Mouse (Mus musculus) embryonic facial prominence, embryonic 15.5 days (tissue): ENCODE results near the gene Sf3a2. TPM values are rescaled to one million over a fixed set of nuclear protein-coding genes. Genes with fewer than 3 reads are reported as not detected.

Experiments
- ATAC-seq: fragments of 200-750 bp; cut with Nextera tagmentation; 2 replicates; pipeline ENCODE4 v1.8.0; 2017; ENCODE audit warnings: low read depth, moderate TSS enrichment; ENCODE audit not compliant: insufficient number of reproducible peaks, low FRiP score, low TSS enrichment
- H3K27ac ChIP-seq: fragments of 300-500 bp; sonication (generic); replicated peaks from 2 replicates; pipeline ENCODE4 v1.5.1; 2015; ENCODE audit warnings: mild to moderate bottlenecking, inconsistent platforms
- H3K27me3 ChIP-seq: fragments of 300-500 bp; sonication (generic); 2 replicates; pipeline ENCODE4 v1.6.1; 2015; ENCODE audit warnings: inconsistent platforms
- H3K36me3 ChIP-seq: fragments of 300-500 bp; sonication (generic); 2 replicates; pipeline ENCODE4 v1.6.1; 2015; ENCODE audit warnings: mild to moderate bottlenecking, inconsistent platforms
- H3K4me1 ChIP-seq: fragments of 300-500 bp; sonication (generic); 2 replicates; pipeline ENCODE4 v1.6.1; 2015; ENCODE audit warnings: inconsistent platforms
- H3K4me2 ChIP-seq: fragments of 300-500 bp; sonication (generic); replicated peaks from 2 replicates; pipeline ENCODE4 v1.6.1; 2015; ENCODE audit warnings: mild to moderate bottlenecking, inconsistent platforms
- H3K4me3 ChIP-seq: fragments of 300-500 bp; sonication (generic); replicated peaks from 2 replicates; pipeline ENCODE4 v1.5.1; 2015; ENCODE audit warnings: mild to moderate bottlenecking, inconsistent platforms
- H3K9ac ChIP-seq: fragments of 300-500 bp; sonication (generic); 2 replicates; pipeline ENCODE4 v1.6.1; 2015; ENCODE audit warnings: inconsistent platforms
- H3K9me3 ChIP-seq: fragments of 300-500 bp; sonication (generic); replicated peaks from 2 replicates; pipeline ENCODE4 v1.6.1; 2016; ENCODE audit warnings: inconsistent platforms
- WGBS: fragments of 180-500 bp; shearing (Covaris S2); methylation state at CpG from one replicate; pipeline ENCODE4 v1.1.7; 2015; 5-methylcytosine and 5-hydroxymethylcytosine counted together
- polyA plus RNA-seq: library from polyadenylated mRNA; unstranded; fragments of >200 nt; fragmentation: Nextera tagmentation; extraction: Ambion mirVana; gene quantifications from 2 replicates; pipeline ENCODE4 v1.2.1, GENCODE M21; 2015

The Sf3a2 gene
- polyA plus RNA-seq, 1 experiment from 2014 or later, result 79.7 TPM

DNA sequence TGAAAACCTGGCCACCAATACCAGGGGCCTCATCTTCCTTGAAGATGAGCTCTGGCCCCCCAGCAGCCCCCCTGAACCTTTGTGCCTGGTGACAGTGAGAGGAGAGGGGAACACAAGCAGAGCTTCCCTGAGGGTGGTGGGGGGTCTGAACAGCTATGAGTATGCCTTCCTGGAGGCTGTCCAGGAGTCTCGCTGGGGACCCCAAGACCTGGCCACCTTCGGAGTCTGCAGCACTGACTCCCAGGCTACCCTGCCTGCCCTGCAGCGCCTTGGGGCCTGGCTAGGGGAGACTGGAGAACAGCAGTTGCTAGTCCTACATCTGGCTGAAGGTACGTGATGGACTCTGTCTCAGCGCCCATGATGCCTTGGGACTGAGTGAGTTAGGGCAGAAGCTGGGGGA, 7.3 kb downstream of the Sf3a2 start:
- WGBS, result 73% methylated on average over 5 of the region's 5 CpGs

DNA sequence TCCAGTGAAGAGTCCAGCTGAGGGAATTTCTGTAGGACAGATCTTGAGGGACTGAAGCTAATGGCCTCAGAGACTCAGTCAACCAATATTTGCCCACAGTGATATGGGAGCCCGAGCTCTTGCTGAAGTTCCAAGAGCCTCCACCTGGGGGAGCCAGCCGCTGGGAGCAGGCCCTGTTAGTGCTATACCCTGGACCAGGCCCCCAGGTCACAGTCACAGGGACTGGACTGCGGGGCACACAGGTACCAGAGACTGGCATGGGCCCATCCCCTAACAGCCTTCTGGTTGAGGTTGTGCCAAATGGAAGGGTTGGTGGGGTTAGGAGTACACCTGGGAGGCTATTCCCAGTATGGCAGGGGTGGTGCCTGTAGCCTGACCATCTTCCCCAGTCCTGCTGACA, 7.9 kb downstream of the Sf3a2 start:
- no peak overlapping the region for H3K4me2 ChIP-seq
- ATAC-seq, result peak; percentile 3; the same call in 1 of the 2 replicates
- peaks cover 45% of the 10 kb centered on the region for H3K36me3 ChIP-seq
- H3K9ac ChIP-seq, result no peak overlapping the region
- no peak overlapping the region for H3K27ac ChIP-seq
- H3K4me3 ChIP-seq, result no peak overlapping the region
- no peaks in the 10 kb centered on the region for H3K9me3 ChIP-seq
- WGBS, result 18% methylated on average over 3 of the region's 3 CpGs
- peaks cover 26% of the 10 kb centered on the region for H3K27me3 ChIP-seq
- H3K4me1 ChIP-seq, result peaks cover 44% of the 10 kb centered on the region

More for the DNA sequence above, 7.3 kb downstream of the Sf3a2 start:
- Histone ChIP-seq H3K4me3 (no peak overlapping the region), H3K27ac (no peak overlapping the region), H3K4me1 (peaks cover 47% of the 10 kb centered on the region), H3K9ac (no peak overlapping the region), H3K9me3 (no peaks in the 10 kb centered on the region), H3K36me3 (peaks cover 45% of the 10 kb centered on the region), H3K27me3 (peaks cover 21% of the 10 kb centered on the region), H3K4me2 (no peak overlapping the region)
- ATAC-seq, result no peak

DNA sequence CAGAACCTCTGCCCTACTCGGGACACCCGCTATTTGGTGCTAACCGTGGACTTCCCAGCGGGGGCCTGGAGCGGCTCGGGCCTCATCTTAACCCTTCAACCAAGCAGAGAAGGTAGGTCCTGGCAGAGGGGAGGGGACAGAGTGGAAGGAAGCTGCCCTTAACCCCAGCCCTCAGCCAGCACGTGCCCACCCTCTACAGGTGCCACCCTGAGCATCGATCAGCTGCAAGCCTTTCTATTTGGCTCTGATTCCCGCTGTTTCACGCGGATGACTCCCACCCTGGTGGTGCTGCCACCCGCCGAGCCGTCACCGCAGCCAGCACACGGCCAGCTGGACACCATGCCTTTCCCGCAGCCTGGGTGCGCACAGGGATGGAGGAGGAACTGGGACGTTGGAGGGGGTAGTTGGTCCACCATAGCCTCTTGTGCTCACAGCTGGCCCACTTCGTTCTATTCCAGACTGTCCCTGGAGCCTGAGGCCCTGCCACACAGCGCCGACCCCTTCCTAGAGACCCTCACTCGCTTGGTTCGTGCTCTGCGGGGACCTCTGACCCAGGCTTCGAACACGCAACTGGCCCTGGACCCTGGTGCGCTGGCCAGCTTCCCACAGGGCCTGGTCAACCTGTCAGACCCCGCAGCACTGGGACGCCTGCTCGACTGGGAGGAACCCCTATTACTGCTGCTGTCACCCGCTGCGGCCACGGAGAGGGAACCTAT, 8.5 kb downstream of the Sf3a2 start:
- Histone ChIP-seq H3K4me3 (peak overlapping the region; percentile 47), H3K27me3 (peaks cover 26% of the 10 kb centered on the region), H3K36me3 (peaks cover 39% of the 10 kb centered on the region), H3K4me2 (peak overlapping the region; percentile 92), H3K9ac (peak overlapping the region; percentile 37), H3K9me3 (no peaks in the 10 kb centered on the region), H3K4me1 (peaks cover 44% of the 10 kb centered on the region), H3K27ac (peak overlapping the region; percentile 86)
- WGBS, result 40% methylated on average over 34 of the region's 34 CpGs
- no peak for ATAC-seq

DNA sequence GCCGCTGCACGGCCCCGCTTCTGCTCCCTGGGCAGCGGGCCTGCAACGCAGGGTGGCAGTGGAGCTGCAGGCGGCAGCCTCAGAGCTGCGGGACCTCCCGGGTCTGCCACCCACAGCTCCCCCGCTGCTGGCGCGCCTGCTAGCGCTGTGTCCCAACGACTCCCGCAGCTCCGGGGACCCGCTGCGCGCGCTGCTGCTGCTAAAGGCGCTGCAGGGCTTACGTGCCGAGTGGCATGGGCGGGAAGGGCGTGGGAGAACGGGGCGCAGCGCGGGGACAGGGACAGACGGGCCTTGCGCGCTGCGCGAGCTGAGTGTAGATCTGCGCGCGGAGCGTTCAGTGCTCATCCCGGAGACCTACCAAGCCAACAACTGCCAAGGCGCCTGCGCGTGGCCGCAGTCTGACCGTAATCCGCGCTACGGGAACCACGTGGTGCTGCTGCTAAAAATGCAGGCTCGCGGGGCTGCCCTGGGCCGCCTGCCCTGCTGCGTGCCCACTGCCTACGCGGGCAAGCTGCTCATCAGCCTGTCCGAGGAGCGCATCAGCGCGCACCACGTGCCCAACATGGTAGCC, 9.1 kb downstream of the Sf3a2 start:
- H3K4me1 ChIP-seq, result peaks cover 44% of the 10 kb centered on the region
- peak; percentile 80 for ATAC-seq
- H3K27me3 ChIP-seq, result peaks cover 26% of the 10 kb centered on the region
- H3K27ac ChIP-seq, result peak overlapping the region; percentile 86
- peaks cover 33% of the 10 kb centered on the region for H3K36me3 ChIP-seq
- H3K9ac ChIP-seq, result peak overlapping the region; percentile 37
- H3K4me2 ChIP-seq, result peak overlapping the region; percentile 92
- under 1% methylated on average over 55 of the region's 58 CpGs for WGBS
- peak overlapping the region; percentile 47 for H3K4me3 ChIP-seq
- H3K9me3 ChIP-seq, result no peaks in the 10 kb centered on the region

DNA sequence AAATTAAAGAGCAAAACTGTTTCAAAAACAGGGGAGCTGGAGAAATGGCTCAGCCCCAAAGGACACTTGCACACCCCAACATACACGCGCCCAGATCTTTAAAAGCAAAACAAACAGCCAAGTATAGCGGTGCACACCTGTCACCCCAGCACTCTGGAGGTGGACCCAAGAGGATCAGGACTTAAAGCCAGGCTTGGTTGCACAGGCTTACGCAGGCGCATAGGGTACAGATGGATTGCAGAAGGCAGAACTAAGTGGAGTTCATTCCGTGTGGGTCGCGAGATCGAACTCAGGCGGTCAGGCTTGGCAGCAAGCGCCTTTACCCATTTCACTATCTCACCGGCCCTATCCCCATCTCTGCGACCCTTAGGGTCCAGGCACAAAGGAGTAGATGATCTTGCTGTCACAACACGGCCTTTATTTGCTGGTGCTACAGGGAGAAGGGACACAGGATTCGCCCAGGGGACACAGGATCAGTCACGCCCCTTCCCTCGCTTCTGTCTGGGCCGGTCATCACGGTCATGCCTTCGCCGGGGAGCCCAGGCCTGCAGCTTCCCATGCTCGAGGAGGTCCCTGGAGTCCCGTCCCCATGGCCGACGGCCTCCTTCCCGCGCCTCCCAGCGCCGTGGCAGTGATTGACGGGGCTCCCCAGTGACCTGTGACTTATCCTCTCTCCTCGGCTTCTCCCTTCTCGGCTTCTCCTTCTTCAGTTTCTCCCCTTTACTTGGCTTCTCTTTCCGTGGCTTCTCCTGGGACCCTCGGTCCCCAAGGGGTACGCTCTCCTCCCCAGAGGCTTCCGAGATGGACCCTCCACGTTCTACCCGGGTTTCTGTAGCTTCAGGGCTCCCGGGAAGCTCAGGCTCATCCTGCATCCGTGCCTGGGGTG, 10.3 kb downstream of the Sf3a2 start:
- Histone ChIP-seq H3K27me3 (peaks cover 26% of the 10 kb centered on the region), H3K4me1 (peaks cover 44% of the 10 kb centered on the region), H3K4me3 (peak overlapping the region; percentile 15), H3K4me2 (peak overlapping the region; percentile 92), H3K36me3 (peaks cover 21% of the 10 kb centered on the region), H3K27ac (no peak overlapping the region), H3K9me3 (no peaks in the 10 kb centered on the region), H3K9ac (no peak overlapping the region; the same call in 1 of the 2 replicates)
- 17% methylated on average over 40 of the region's 40 CpGs for WGBS
- ATAC-seq, result no peak

DNA sequence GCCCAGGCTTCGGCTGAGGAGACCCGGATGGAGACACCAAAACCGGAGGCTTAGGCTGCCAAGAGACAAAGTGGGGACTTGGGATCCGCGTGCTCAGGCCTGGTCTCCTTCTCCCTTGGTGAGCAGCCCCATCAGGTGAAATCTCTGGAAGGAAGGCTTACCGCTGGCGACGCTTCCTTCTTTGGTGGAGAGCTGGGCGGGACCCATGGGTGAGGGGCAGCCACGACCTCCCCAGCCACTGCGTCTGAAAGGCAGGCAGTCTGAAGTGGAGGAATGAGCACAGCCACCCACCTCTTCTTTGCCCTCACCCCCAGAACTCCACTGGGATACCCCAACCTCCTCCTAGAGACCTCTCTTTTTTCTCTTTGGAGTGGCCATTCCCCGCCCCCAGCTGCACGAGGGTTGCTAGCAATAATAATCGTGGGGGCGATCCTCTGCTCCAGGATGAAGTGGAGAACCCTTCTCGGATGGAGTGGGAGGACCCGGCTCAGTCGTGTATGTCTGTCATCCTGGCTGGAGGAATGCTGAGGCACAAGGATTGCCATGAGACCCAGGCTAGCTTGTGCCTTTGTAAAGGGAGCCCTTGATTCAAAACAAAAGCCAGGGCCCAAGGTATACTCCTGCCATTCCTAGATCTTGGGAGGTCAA, 11.1 kb downstream of the Sf3a2 start:
- H3K4me3 ChIP-seq, result peak overlapping the region; percentile 15
- ATAC-seq, result no peak
- H3K36me3 ChIP-seq, result peaks cover 13% of the 10 kb centered on the region
- peak overlapping the region; percentile 92 for H3K4me2 ChIP-seq
- WGBS, result 8% methylated on average over 17 of the region's 18 CpGs
- H3K4me1 ChIP-seq, result peaks cover 44% of the 10 kb centered on the region
- no peak overlapping the region for H3K27ac ChIP-seq
- peaks cover 26% of the 10 kb centered on the region for H3K27me3 ChIP-seq
- H3K9ac ChIP-seq, result no peak overlapping the region
- H3K9me3 ChIP-seq, result no peaks in the 10 kb centered on the region

DNA sequence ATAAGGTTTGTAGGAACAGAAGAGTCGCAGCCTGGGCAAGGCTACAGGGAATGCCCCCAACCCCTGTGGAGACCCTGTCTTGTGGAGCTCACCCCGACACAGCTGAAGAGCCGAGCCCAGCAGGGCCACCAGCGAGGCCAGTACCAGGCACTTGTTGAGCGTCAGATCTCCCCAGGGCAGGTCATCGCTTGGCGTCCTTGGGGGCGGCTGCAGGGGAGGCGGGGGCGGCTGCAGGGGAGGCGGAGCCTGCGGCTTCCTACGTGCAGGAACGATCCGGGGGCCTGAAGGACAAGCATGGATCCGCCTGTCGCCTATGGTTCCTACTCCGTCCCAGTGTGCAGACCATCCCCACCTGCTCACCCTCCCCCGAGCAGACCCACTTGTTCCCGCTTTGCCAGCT, 12.1 kb downstream of the Sf3a2 start:
- Histone ChIP-seq H3K36me3 (0 out of 2 replicates have a peak, but pooled peaks cover 4% of the 10 kb centered on the region), H3K4me2 (peak overlapping the region; percentile 23; the same call in 1 of the 2 replicates), H3K4me3 (no peak overlapping the region), H3K9ac (no peak overlapping the region), H3K4me1 (peaks cover 44% of the 10 kb centered on the region), H3K9me3 (no peaks in the 10 kb centered on the region), H3K27me3 (peaks cover 26% of the 10 kb centered on the region), H3K27ac (no peak overlapping the region)
- 4% methylated on average over 20 of the region's 20 CpGs for WGBS
- no peak for ATAC-seq

DNA sequence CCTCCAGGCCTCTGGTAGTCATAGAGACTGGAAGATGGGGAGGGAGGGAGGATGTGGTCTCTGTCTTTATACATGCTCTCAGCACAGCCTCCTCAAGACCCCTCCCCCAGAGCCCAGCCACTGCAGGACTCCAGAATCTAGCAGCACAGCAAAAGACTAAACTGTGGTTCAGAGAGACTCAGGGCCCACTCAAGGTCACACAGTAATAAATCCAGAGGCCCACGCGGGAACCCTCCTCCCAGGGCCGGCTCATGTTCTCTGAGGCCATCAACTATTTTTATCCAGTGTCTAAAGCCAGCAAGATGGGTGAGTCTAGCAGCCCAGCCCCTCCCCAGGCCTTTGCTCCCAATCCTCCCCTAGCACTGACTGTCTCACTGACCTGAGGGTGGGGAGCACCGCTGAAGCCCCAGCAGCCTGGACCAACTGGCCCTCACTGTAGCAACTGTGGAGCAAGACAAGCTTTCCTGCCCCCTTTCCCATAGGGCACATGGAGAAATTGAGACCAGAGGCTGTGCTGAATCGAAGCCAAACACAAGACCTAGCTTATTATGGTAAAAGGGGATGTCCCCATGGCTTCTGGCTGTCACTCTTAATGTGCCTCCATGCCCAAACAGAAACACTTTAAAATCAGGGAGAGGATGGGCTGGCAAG, 14.5 kb downstream of the Sf3a2 start:
- Histone ChIP-seq H3K27ac (0 out of 2 replicates have a peak overlapping the region, but pooled peaks have one; percentile 28), H3K9ac (no peak overlapping the region), H3K9me3 (no peaks in the 10 kb centered on the region), H3K4me2 (no peak overlapping the region), H3K36me3 (no peaks in the 10 kb centered on the region), H3K4me1 (peaks cover 26% of the 10 kb centered on the region), H3K27me3 (peaks cover 26% of the 10 kb centered on the region), H3K4me3 (no peak overlapping the region)
- WGBS, result 44% methylated on average over 5 of the region's 5 CpGs
- ATAC-seq, result no peak

DNA sequence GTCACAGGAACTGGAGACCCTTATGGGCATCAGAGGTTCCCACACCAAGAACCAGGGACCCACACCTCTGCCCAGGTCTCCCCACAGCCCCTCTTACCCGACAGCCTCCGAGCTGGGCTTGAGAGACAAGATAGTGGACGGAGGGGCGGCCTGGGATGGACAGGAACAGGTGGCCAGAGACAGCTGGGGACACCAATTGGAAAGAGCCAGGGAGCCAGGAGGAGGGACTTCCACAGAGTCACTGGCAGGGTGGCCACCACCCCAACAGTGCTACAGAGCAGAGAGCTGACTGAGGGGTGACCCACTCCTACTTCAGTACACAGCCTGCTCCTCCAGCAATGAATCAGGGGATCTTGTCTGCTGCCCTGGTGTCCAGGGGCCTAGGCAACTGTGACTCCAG, 15.4 kb downstream of the Sf3a2 start, which contains the start of gene Jsrp1:
Gene Jsrp1, minus strand, starts transcription at position 133 of the 400 bp plus-strand sequence.
- ATAC-seq, result no peak
- Histone ChIP-seq H3K27me3 (peaks cover 22% of the 10 kb centered on the region), H3K4me1 (peaks cover 17% of the 10 kb centered on the region), H3K4me3 (no peak within 1 kb of the TSS), H3K9ac (no peak within 1 kb of the TSS), H3K36me3 (no peaks in the 10 kb centered on the region), H3K9me3 (no peaks in the 10 kb centered on the region), H3K4me2 (no peak within 1 kb of the TSS), H3K27ac (0 out of 2 replicates have a peak within 1 kb of the TSS, but pooled peaks have one; percentile 28)
- 58% methylated on average over 4 of the region's 4 CpGs for WGBS

DNA sequence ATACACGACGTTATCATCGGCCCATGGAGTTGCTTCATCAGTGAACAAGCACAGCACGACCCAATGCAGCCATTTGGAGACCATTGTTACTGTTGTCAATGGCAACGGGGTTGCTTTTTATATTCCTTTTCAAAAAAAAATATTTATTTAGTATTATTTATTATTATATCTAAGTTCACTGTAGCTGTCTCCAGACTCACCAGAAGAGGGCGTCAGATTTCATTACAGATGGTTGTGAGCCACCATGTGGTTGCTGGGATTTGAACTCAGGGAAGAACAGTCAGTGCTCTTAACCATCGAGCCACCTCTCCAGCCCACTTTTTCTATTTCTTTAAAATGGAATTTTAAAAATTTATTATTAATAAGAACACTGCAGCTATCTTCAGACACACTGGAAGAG, 16.8 kb downstream of the Sf3a2 start:
- H3K4me1 ChIP-seq, result peaks cover 6% of the 10 kb centered on the region
- H3K9ac ChIP-seq, result no peak overlapping the region
- WGBS, result 63% methylated on average over 7 of the region's 7 CpGs
- no peaks in the 10 kb centered on the region for H3K9me3 ChIP-seq
- H3K27me3 ChIP-seq, result peaks cover 9% of the 10 kb centered on the region
- no peak overlapping the region for H3K27ac ChIP-seq
- no peak overlapping the region for H3K4me3 ChIP-seq
- no peaks in the 10 kb centered on the region for H3K36me3 ChIP-seq
- no peak for ATAC-seq
- H3K4me2 ChIP-seq, result no peak overlapping the region
